Mouse (Mus musculus) bone marrow, adult 2 months (tissue): ENCODE data around the gene Msl1.

ENCODE experiments used
- CTCF ChIP-seq: fragments of 200-500 bp; IDR thresholded peaks from 2 replicates; pipeline ENCODE4 v1.5.1; 2011; ENCODE audit warnings: low read length, control low read depth; ENCODE audit not compliant: control insufficient read depth, insufficient read depth
- POLR2A ChIP-seq: fragments of 200-500 bp; IDR thresholded peaks from 2 replicates; pipeline ENCODE4 v1.6.1; 2011; ENCODE audit warnings: low read depth, mild to moderate bottlenecking, control low read depth, low read length, borderline replicate concordance; ENCODE audit not compliant: control insufficient read depth

- TF ChIP-seq POLR2A (no peak), CTCF (no peak)
Measured at GRCm38 (mm10) chr11:98850100-98851093, 55.1 kb downstream of the Msl1 start.
